Mouse (Mus musculus) liver, embryonic 12.5 days (tissue): Measurements from ENCODE around the gene Ccdc57. TPM values are rescaled to one million over a fixed set of nuclear protein-coding genes. Genes with fewer than 3 reads are reported as not detected.
A peak's percentile ranks its signal among the peaks of the same experiment; 100 is the strongest.

Source experiments
- ATAC-seq: fragments of 200-750 bp; cut with Nextera tagmentation; 2 replicates; pipeline ENCODE4 v1.8.0; 2017; ENCODE audit warnings: moderate number of reproducible peaks, mild to moderate bottlenecking, moderate library complexity
- H3K27ac ChIP-seq: fragments of 300-500 bp; sonication (generic); 2 replicates; pipeline ENCODE4 v1.5.1; 2016; ENCODE audit warnings: mild to moderate bottlenecking
- H3K27me3 ChIP-seq: fragments of 300-500 bp; sonication (generic); replicated peaks from 2 replicates; pipeline ENCODE4 v1.6.1; 2016; ENCODE audit warnings: mild to moderate bottlenecking, moderate library complexity
- H3K36me3 ChIP-seq: fragments of 300-500 bp; sonication (generic); 2 replicates; pipeline ENCODE4 v1.6.1; 2016; ENCODE audit warnings: mild to moderate bottlenecking, moderate library complexity
- H3K4me1 ChIP-seq: fragments of 300-500 bp; sonication (generic); 2 replicates; pipeline ENCODE4 v1.6.1; 2016
- H3K4me2 ChIP-seq: fragments of 300-500 bp; sonication (generic); 2 replicates; pipeline ENCODE4 v1.6.1; 2016; ENCODE audit warnings: mild to moderate bottlenecking, moderate library complexity
- H3K4me3 ChIP-seq: fragments of 300-500 bp; sonication (generic); 2 replicates; pipeline ENCODE4 v1.5.1; 2016; ENCODE audit warnings: mild to moderate bottlenecking, moderate library complexity
- H3K9ac ChIP-seq: fragments of 300-500 bp; sonication (generic); 2 replicates; pipeline ENCODE4 v1.6.1; 2016; ENCODE audit warnings: mild to moderate bottlenecking, moderate library complexity
- H3K9me3 ChIP-seq: fragments of 300-500 bp; sonication (generic); replicated peaks from 2 replicates; pipeline ENCODE4 v1.6.1; 2016; ENCODE audit warnings: mild to moderate bottlenecking, moderate library complexity
- WGBS: fragments of 180-500 bp; shearing (Covaris S2); methylation state at CpG from one replicate; pipeline ENCODE4 v1.1.7; 2016; ENCODE audit not compliant: insufficient replicate concordance; 5-methylcytosine and 5-hydroxymethylcytosine counted together
- polyA plus RNA-seq: library from polyadenylated mRNA; unstranded; fragments of >200 nt; fragmentation: Nextera tagmentation; extraction: Ambion mirVana; gene quantifications from 2 replicates; pipeline ENCODE4 v1.2.1, GENCODE M21; 2016

Ccdc57 gene
- polyA plus RNA-seq, 1 experiment from 2014 or later, result 3.2 TPM

DNA sequence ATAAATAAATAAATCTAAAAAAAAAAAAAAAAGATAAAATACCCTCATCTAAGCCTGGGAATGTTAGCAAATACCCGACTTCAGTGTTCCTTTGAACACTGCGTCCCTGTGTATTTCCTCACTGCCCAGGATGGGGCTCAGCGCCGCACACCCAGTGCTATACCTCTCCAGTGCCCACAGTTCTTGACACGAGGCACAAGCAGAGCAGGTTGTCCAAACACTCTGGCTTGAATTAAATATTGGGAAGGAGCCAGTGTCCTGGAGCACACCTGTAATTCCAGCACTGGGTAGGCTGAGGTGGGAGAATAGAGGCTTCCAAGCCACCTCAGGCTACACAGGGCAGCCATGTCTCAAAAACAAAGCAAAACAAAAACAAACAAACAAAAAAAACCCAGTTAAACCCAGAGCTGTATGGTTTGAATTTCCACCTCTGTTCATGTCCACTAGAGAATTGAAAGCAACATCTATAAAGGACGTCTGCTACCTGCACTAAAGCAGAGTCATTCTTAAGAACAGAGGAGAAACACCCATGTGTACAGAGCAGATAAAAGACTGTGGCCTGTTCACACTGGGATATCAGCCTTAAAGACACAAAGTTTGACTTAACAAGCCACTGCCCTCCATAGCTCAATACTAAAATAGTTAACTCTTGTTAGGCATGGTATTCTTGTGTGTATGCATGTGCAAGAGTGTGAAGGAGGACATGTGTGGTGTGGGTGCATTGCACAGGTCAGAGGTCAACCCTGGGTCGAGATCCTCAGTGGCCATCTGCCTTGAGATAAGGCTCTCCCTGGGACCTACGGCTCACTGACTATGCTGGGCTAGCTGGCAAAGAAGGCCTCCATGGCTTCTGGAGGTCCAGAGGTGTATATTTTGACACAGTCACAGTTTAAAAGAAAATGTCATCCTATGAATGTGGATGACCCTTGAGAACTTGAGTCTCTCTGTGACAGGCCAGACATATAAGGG, 32.1 kb downstream of the Ccdc57 start:
- H3K4me2 ChIP-seq, result peak overlapping the region; percentile 65
- ATAC-seq, result peak; percentile 91
- no peaks in the 10 kb centered on the region for H3K27me3 ChIP-seq
- H3K4me3 ChIP-seq, result peak overlapping the region; percentile 18; the same call in 1 of the 2 replicates
- WGBS, result 58% methylated on average over 8 of the region's 8 CpGs
- H3K9ac ChIP-seq, result peak overlapping the region; percentile 57
- H3K36me3 ChIP-seq, result peaks cover 12% of the 10 kb centered on the region
- peak overlapping the region; percentile 94 for H3K27ac ChIP-seq
- H3K9me3 ChIP-seq, result no peaks in the 10 kb centered on the region
- peaks cover 84% of the 10 kb centered on the region for H3K4me1 ChIP-seq

DNA sequence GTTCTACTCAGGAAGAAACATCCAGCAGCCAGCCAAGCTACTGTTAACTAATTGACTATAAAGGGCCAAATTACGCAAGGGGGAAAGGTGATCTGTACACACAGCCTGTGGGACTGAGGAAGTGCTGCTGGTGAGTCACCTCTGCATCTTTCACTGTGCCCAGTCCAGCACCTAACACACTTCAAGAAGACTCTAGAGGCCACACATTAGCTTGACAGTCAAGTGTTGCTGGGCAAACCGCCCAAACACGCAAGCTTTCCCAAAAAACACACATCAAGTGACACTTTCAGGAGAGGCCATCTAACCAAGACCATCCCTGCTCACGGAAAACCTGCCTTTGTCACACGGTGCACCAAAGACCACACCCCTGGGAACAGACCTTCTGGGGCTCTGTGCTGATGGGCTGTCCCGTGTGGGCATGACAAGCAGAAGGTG, 34.5 kb downstream of the Ccdc57 start:
- peaks cover 77% of the 10 kb centered on the region for H3K4me1 ChIP-seq
- H3K9me3 ChIP-seq, result no peaks in the 10 kb centered on the region
- H3K4me2 ChIP-seq, result no peak overlapping the region
- peak overlapping the region; percentile 37; the same call in 1 of the 2 replicates for H3K27ac ChIP-seq
- H3K4me3 ChIP-seq, result no peak overlapping the region
- no peak for ATAC-seq
- H3K27me3 ChIP-seq, result no peaks in the 10 kb centered on the region
- 79% methylated on average over 6 of the region's 6 CpGs for WGBS
- no peak overlapping the region for H3K9ac ChIP-seq
- H3K36me3 ChIP-seq, result peaks cover 33% of the 10 kb centered on the region

DNA sequence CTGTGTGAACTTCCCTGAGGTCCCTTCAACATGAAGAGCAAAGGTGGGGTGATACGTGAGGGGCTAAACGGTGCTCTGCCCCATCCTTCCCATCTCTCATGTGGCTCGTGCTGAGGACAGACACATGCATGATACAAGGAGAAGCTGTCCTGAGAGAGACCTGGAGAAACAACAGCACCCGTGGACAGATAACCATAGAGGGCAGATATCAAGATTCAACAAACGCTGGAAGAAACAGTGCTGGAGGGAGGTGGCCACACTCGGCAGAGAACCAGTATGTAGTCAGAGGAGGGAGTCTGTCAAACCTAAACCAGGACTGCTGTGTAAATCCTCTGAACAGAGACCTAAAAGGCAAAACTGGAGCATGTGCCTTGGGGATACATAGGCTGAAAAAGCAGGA, 37.2 kb downstream of the Ccdc57 start:
- H3K27ac ChIP-seq, result peak overlapping the region; percentile 61
- H3K27me3 ChIP-seq, result no peaks in the 10 kb centered on the region
- H3K9ac ChIP-seq, result no peak overlapping the region
- H3K9me3 ChIP-seq, result no peaks in the 10 kb centered on the region
- H3K36me3 ChIP-seq, result peaks cover 45% of the 10 kb centered on the region
- H3K4me2 ChIP-seq, result peak overlapping the region; percentile 32
- H3K4me3 ChIP-seq, result no peak overlapping the region
- 40% methylated on average over 6 of the region's 6 CpGs for WGBS
- ATAC-seq, result peak; percentile 82
- peaks cover 50% of the 10 kb centered on the region for H3K4me1 ChIP-seq

DNA sequence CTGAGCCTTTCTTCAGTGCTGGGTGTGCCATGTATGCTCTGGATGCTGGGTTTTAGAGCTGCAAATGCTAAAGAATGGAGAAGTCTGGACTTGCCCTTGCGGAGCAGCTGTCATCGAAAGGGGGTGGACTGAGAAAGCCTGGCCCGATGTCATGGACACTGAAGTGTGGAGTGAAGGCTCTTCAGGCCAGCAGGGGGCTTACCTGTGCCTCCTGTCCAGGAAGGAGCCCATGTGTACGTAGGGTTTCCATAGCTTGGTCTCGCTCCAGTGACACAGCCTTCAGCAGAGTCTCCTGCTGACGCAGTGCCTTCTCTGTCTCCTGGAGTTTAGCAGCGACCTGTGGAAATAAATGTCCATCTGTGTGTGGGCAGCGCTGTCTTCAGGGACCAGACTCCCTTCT, 38.3 kb downstream of the Ccdc57 start:
- Histone ChIP-seq H3K4me1 (peaks cover 43% of the 10 kb centered on the region), H3K4me2 (no peak overlapping the region), H3K27me3 (no peaks in the 10 kb centered on the region), H3K9me3 (no peaks in the 10 kb centered on the region), H3K9ac (no peak overlapping the region), H3K27ac (no peak overlapping the region), H3K36me3 (peaks cover 54% of the 10 kb centered on the region), H3K4me3 (no peak overlapping the region)
- ATAC-seq, result no peak
- WGBS, result 89% methylated on average over 8 of the region's 8 CpGs

DNA sequence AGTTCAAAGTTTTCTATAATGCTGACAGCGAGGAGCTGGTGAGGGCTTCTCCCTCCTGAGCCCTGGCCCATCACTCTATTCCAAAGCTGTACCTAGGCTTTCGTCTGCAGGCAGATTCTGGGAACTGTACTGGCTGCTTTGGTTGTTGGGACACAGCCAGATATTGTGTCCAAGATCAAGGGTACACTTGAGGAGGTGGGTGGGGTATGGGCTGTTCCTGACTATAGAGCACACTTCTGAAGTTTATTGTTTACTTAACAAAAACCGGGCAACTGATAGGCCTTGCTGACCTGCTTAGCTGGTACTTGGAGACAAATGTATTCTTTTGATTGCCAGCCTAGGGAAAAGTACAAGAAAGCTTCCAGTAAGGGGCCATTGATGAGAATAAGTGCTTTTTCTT, 43.5 kb downstream of the Ccdc57 start:
- Histone ChIP-seq H3K27ac (no peak overlapping the region), H3K27me3 (no peaks in the 10 kb centered on the region), H3K4me2 (no peak overlapping the region), H3K4me3 (no peak overlapping the region), H3K9me3 (peaks cover 8% of the 10 kb centered on the region), H3K9ac (no peak overlapping the region), H3K36me3 (peaks cover 64% of the 10 kb centered on the region), H3K4me1 (no peaks in the 10 kb centered on the region)
- ATAC-seq, result no peak
- 80% methylated on average over 3 of the region's 3 CpGs for WGBS

DNA sequence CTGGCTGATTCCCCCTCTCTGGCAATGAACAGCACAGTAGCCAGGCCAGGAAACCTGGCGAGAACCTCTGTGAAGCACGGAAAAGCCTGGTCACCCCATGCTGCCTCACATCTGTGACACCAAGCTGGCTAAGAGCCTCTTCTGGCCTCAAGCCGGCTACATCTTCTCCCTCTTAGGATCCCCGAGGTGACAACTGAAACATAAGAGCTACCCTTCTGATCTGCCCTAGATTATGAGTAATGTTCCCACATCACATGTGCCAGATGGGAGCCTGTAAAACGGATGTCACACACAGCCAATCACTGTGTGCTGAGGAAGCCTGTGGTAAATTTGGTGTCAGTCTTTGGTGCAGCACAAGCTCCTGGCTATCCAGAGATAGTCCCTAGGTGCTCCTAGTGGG, 44.0 kb downstream of the Ccdc57 start:
- no peak overlapping the region for H3K9ac ChIP-seq
- peaks cover 65% of the 10 kb centered on the region for H3K36me3 ChIP-seq
- WGBS, result 77% methylated on average over 5 of the region's 5 CpGs
- no peak for ATAC-seq
- H3K4me2 ChIP-seq, result no peak overlapping the region
- no peaks in the 10 kb centered on the region for H3K4me1 ChIP-seq
- peaks cover 8% of the 10 kb centered on the region for H3K9me3 ChIP-seq
- no peak overlapping the region for H3K27ac ChIP-seq
- H3K27me3 ChIP-seq, result no peaks in the 10 kb centered on the region
- no peak overlapping the region for H3K4me3 ChIP-seq

DNA sequence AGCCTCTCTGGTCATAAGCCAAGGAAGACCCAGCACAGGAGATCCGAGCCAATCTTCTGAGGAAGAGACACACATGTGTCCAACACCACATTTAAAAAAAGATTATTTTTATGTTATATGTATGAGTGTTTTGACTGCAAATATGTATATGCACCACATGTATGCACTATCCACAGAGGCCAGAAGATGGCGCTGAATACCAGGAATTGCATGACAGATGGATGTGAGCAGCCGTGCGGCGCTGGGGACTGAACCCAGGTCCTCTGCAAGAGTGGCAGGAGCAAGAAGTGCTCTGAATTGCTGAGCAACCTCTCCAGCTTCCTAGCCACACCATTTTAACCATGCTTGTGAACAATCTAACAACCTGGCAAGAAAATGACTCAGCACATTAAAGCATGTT, 45.2 kb downstream of the Ccdc57 start:
- ATAC-seq, result no peak
- 78% methylated on average over 5 of the region's 5 CpGs for WGBS
- no peak overlapping the region for H3K9ac ChIP-seq
- H3K27ac ChIP-seq, result no peak overlapping the region
- H3K27me3 ChIP-seq, result no peaks in the 10 kb centered on the region
- no peak overlapping the region for H3K4me2 ChIP-seq
- peaks cover 59% of the 10 kb centered on the region for H3K36me3 ChIP-seq
- H3K9me3 ChIP-seq, result peaks cover 8% of the 10 kb centered on the region
- no peaks in the 10 kb centered on the region for H3K4me1 ChIP-seq
- no peak overlapping the region for H3K4me3 ChIP-seq

DNA sequence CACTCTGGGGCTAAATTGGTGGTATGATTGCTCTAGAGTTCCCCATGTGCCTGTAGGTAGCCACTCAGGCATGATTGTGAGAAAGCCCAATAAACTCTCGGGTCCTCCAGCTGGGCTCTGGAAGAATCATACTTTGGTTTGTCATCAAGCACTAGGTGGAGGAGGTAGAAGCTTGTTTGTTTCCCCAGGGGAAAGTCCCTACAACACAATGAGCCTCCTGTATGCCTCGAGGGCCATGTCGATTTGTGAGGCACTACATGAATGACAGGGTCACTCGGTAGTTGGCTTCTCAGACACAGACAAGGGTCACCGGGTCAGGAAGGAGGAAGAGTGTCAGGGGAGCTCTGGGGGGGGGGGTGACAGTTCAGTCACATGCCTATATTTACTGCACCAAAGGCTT, 46.2 kb downstream of the Ccdc57 start:
- Histone ChIP-seq H3K27me3 (no peaks in the 10 kb centered on the region), H3K4me1 (no peaks in the 10 kb centered on the region), H3K36me3 (peaks cover 58% of the 10 kb centered on the region), H3K4me2 (no peak overlapping the region), H3K9me3 (peaks cover 8% of the 10 kb centered on the region), H3K4me3 (no peak overlapping the region), H3K27ac (no peak overlapping the region), H3K9ac (no peak overlapping the region)
- 69% methylated on average over 5 of the region's 5 CpGs for WGBS
- ATAC-seq, result no peak

DNA sequence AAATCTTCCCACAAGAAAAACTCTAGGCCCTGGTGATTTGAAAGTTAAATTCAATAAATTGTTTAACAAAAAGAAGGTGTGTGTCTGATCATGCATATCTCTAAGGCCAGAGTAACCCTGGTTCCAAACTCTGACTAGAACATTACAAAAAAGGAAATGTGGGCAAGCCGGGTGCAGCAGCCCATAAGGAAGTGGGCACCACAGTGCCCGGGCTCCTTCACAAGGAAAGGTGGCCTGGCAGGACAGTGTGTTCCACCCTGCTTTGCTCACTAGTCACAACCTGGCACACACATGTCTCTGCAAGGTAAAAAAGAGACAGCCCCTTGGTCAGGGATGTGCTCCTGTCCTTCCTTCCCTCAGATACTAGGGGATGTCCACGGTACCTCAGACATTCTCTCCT, 49.1 kb downstream of the Ccdc57 start:
- no peak overlapping the region for H3K27ac ChIP-seq
- H3K4me2 ChIP-seq, result no peak overlapping the region
- no peak overlapping the region for H3K9ac ChIP-seq
- H3K4me1 ChIP-seq, result no peaks in the 10 kb centered on the region
- no peak for ATAC-seq
- peaks cover 44% of the 10 kb centered on the region for H3K36me3 ChIP-seq
- no peak overlapping the region for H3K4me3 ChIP-seq
- no peaks in the 10 kb centered on the region for H3K27me3 ChIP-seq
- 64% methylated on average over 3 of the region's 3 CpGs for WGBS
- H3K9me3 ChIP-seq, result peaks cover 8% of the 10 kb centered on the region

DNA sequence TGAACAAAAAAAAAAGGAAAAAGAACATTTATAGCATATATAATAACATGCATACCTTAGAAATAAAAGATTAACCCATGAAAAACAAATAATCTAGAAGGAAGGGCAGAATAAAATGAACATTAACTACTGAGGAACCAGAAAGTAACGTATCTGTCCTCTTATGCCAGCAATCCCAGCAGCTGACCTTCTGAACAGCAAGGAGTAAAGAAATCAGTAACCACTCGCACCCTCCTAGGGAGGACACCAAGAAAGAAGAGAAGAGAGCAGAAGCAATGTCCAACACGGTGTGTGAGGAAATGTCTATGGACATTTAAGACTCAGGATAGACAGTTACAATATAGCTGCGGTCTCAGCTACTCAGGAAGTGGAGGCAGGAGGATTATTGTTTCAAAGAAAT, 49.7 kb downstream of the Ccdc57 start:
- H3K4me1 ChIP-seq, result no peaks in the 10 kb centered on the region
- H3K36me3 ChIP-seq, result peaks cover 40% of the 10 kb centered on the region
- H3K4me3 ChIP-seq, result no peak overlapping the region
- WGBS, result 75% methylated on average over 4 of the region's 4 CpGs
- no peak overlapping the region for H3K4me2 ChIP-seq
- H3K9me3 ChIP-seq, result peaks cover 5% of the 10 kb centered on the region
- H3K27me3 ChIP-seq, result no peaks in the 10 kb centered on the region
- H3K27ac ChIP-seq, result no peak overlapping the region
- no peak for ATAC-seq
- no peak overlapping the region for H3K9ac ChIP-seq

DNA sequence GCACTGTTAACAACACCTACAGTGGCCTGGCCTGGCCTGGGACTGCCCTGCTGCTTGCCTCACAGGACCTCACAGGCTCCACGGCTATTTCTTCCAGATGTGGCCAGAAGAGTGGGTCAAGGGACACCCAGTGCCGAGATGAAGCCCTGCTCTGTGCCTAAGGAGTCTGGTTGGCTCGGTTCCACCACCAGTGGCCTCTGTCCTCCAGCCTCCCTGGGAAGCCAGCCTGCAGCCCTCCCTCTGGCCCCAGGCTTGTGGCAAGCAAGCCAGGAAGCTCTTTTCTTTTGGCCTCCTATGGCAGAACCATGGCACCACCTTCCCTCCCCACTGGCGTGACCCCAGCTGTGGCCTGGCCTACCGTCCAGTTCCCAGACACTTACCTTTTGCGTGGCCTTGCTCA, 59.5 kb downstream of the Ccdc57 start:
- H3K27me3 ChIP-seq, result no peaks in the 10 kb centered on the region
- H3K4me2 ChIP-seq, result no peak overlapping the region
- WGBS, result 73% methylated on average over 6 of the region's 6 CpGs
- no peaks in the 10 kb centered on the region for H3K9me3 ChIP-seq
- H3K36me3 ChIP-seq, result no peaks in the 10 kb centered on the region
- peaks cover 9% of the 10 kb centered on the region for H3K4me1 ChIP-seq
- H3K9ac ChIP-seq, result no peak overlapping the region
- no peak overlapping the region for H3K4me3 ChIP-seq
- H3K27ac ChIP-seq, result no peak overlapping the region
- ATAC-seq, result no peak

DNA sequence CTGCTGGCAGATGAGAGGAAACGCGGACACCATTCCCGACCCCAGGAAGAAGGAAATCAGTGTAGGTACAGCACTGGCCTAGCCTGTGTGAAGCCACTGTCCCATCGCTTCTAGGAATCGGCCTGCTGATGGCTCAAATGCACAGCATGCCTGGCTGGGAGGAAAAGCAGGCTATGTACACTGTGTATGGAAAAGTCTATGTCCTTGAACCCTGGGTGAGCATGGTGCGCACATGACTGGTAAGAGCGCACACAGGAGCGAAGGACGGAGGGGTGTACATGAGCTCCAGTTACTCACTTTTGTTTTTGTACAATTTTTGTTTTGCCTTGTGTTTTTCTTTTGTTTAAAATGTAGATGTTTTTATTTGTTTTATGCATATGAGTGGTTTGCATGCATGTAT, 61.2 kb downstream of the Ccdc57 start:
- no peak overlapping the region for H3K9ac ChIP-seq
- no peaks in the 10 kb centered on the region for H3K27me3 ChIP-seq
- 91% methylated on average over 9 of the region's 9 CpGs for WGBS
- no peak overlapping the region for H3K4me3 ChIP-seq
- ATAC-seq, result no peak
- peaks cover 9% of the 10 kb centered on the region for H3K4me1 ChIP-seq
- H3K36me3 ChIP-seq, result no peaks in the 10 kb centered on the region
- H3K9me3 ChIP-seq, result no peaks in the 10 kb centered on the region
- H3K27ac ChIP-seq, result no peak overlapping the region
- no peak overlapping the region for H3K4me2 ChIP-seq
